Mouse (Mus musculus) testis, postnatal 10 days (tissue): ENCODE measurements around the gene Zfp598.

ENCODE experiments used
- DNase-seq: peaks from one replicate; pipeline ENCODE4 v3.0.0; 2021; ENCODE audit warnings: low spot score

The Zfp598 gene

GRCm38 (mm10) chr17:24669545-24670245 is at the start of gene Zfp598:
TSS of gene Zfp598 (plus strand) at chr17:24669687.
- peak; percentile 97 for DNase-seq

- DNase-seq: no peak
Measured at GRCm38 (mm10) chr17:24625472-24625871, 44.0 kb upstream of the Zfp598 start.

GRCm38 (mm10) chr17:24628646-24629045 is 40.8 kb upstream of the Zfp598 start:
- peak; percentile 85 for DNase-seq

- no peak for DNase-seq
Measured at GRCm38 (mm10) chr17:24630072-24630471, 39.4 kb upstream of the Zfp598 start.

GRCm38 (mm10) chr17:24632167-24632812 is 37.2 kb upstream of the Zfp598 start, which contains the start of the genes Tsc2 and Nthl1:
TSS of gene Tsc2 (minus strand) at chr17:24632630.
TSS of gene Nthl1 (plus strand) at chr17:24632680.
- DNase-seq: peak; percentile 86

GRCm38 (mm10) chr17:24632813-24633449 is 36.6 kb upstream of the Zfp598 start:
- peak; percentile 85 for DNase-seq

- DNase-seq: no peak
Measured at GRCm38 (mm10) chr17:24633831-24634230, 35.7 kb upstream of the Zfp598 start.

- no peak for DNase-seq
Measured at GRCm38 (mm10) chr17:24635024-24635423, 34.5 kb upstream of the Zfp598 start.

- no peak for DNase-seq
Measured at GRCm38 (mm10) chr17:24635694-24636093, 33.8 kb upstream of the Zfp598 start.

GRCm38 (mm10) chr17:24636781-24637481 is 32.6 kb upstream of the Zfp598 start:
- DNase-seq: no peak

- DNase-seq: peak; percentile 61
Measured at GRCm38 (mm10) chr17:24638214-24638613, 31.3 kb upstream of the Zfp598 start.

- DNase-seq: peak; percentile 84
Measured at GRCm38 (mm10) chr17:24638840-24639239, 30.6 kb upstream of the Zfp598 start.

GRCm38 (mm10) chr17:24639571-24639988 is 29.9 kb upstream of the Zfp598 start:
- DNase-seq: no peak

- DNase-seq: no peak
Measured at GRCm38 (mm10) chr17:24640119-24640518, 29.4 kb upstream of the Zfp598 start.

GRCm38 (mm10) chr17:24640581-24640980 is 28.9 kb upstream of the Zfp598 start:
- no peak for DNase-seq

GRCm38 (mm10) chr17:24641944-24642343 is 27.5 kb upstream of the Zfp598 start:
- no peak for DNase-seq

GRCm38 (mm10) chr17:24642791-24643343 is 26.6 kb upstream of the Zfp598 start:
- DNase-seq: no peak

- no peak for DNase-seq
Measured at GRCm38 (mm10) chr17:24644030-24644715, 25.3 kb upstream of the Zfp598 start.

- no peak for DNase-seq
Measured at GRCm38 (mm10) chr17:24644875-24645721, 24.4 kb upstream of the Zfp598 start.

- no peak for DNase-seq
Measured at GRCm38 (mm10) chr17:24645916-24646315, 23.6 kb upstream of the Zfp598 start.
